Mouse (Mus musculus): ENCODE measurements around the gene Cyp4f39. TPM values are rescaled to one million over a fixed set of nuclear protein-coding genes. Genes with fewer than 3 reads are reported as not detected.
"Not testable (repeated sequence)": the region's sequence is repeated elsewhere in the genome, so short reads cannot be mapped to it uniquely, and the experiment has no call there.

Gene Cyp4f39
- polyA plus RNA-seq, 1 experiment from 2014 or later, result 1.2 TPM

DNA sequence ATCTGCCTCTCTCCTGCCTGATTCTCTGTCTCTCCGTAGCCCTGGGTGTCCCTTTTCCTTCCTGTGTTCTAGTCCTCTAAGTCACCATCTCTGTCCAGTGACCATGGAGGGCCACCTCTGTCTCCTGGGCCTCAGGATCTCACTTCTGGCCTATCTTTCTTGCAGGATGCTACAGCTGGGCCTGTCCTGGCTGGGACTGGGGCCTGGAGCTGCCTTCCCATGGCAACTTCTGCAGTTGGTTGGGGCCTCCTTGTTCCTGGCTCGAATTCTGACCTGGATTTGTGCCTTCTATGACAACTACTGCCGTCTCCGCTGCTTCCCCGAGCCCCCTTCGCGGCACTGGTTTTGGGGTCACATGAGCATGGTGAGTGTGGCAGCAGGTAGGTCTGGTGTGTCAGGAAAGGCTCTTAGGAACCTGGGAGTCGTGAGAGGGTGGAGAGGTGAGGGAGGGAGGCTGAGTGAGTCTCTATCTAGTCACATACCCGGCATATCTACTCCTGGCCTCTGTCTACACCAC, 54.3 kb downstream of the Cyp4f39 start:
- peak overlapping the region; percentile 78 for H3K4me2 ChIP-seq (replicated peaks)
- no peaks in the 10 kb centered on the region for H3K27me3 ChIP-seq
- H3K27ac ChIP-seq, result peak overlapping the region; percentile 84
- H3K9me3 ChIP-seq, result no peaks in the 10 kb centered on the region
- peaks cover 26% of the 10 kb centered on the region for H3K4me1 ChIP-seq (replicated peaks)
- WGBS, result 43% methylated on average over 9 of the region's 9 CpGs
- H3K4me3 ChIP-seq (replicated peaks), result peak overlapping the region; percentile 54
- H3K9ac ChIP-seq (replicated peaks), result peak overlapping the region; percentile 70
- H3K36me3 ChIP-seq, result 0 out of 2 replicates have a peak, but pooled peaks cover 3% of the 10 kb centered on the region
- no peak; the same call in 1 of the 2 replicates for ATAC-seq

DNA sequence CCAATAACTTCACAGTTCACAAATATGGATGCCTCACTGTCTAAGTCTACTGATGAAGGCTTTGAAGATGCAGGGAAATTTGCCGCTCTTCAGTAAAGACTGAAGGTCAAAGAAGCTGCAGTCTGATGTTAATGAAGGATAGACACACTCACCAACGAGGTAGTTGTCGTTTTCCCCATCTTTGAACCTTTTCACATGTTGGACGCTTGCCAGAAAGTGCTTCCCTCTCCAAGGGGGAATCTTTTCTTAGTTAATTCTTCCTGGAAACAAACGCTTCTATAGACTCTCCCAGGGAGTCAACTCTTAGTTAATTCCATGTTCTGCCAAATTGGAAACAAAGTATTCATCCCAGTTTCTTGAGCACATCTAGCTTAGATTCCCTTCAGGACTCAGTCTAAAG, 63.6 kb downstream of the Cyp4f39 start:
- H3K9ac ChIP-seq (replicated peaks), result no peak overlapping the region
- H3K4me1 ChIP-seq (replicated peaks), result no peaks in the 10 kb centered on the region
- no peaks in the 10 kb centered on the region for H3K27me3 ChIP-seq
- no peaks in the 10 kb centered on the region for H3K9me3 ChIP-seq
- no peak for ATAC-seq
- H3K36me3 ChIP-seq, result peaks cover 8% of the 10 kb centered on the region
- no peak overlapping the region for H3K4me2 ChIP-seq (replicated peaks)
- WGBS, result 84% methylated on average over 5 of the region's 5 CpGs
- H3K27ac ChIP-seq, result no peak overlapping the region
- no peak overlapping the region for H3K4me3 ChIP-seq (replicated peaks)

DNA sequence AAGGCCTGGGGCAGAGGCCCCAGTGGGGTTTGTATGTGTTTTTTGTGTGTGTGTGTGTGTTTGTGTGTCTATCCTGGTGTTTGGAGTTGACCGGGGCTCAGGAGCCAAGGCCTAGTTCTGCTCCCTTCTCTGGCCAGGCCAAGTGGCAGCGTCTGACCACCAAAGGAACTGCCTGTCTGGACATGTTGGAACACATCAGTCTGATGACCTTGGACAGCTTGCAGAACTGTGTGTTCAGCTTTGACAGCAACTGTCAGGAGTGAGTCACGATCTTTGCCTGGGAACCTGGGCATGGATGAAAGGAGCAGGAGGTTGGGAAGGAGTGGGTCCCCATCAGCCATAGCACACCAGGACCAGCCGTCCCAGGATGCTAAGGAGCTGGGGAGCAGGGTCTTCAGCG, 69.5 kb downstream of the Cyp4f39 start:
- H3K27me3 ChIP-seq, result no peaks in the 10 kb centered on the region
- no peaks in the 10 kb centered on the region for H3K9me3 ChIP-seq
- H3K36me3 ChIP-seq, result peaks cover 29% of the 10 kb centered on the region
- no peak overlapping the region for H3K4me3 ChIP-seq (replicated peaks)
- ATAC-seq, result no peak
- no peak overlapping the region for H3K4me2 ChIP-seq (replicated peaks)
- H3K27ac ChIP-seq, result no peak overlapping the region
- H3K9ac ChIP-seq (replicated peaks), result no peak overlapping the region
- H3K4me1 ChIP-seq (replicated peaks), result no peaks in the 10 kb centered on the region
- WGBS, result 96% methylated on average over 5 of the region's 5 CpGs

DNA sequence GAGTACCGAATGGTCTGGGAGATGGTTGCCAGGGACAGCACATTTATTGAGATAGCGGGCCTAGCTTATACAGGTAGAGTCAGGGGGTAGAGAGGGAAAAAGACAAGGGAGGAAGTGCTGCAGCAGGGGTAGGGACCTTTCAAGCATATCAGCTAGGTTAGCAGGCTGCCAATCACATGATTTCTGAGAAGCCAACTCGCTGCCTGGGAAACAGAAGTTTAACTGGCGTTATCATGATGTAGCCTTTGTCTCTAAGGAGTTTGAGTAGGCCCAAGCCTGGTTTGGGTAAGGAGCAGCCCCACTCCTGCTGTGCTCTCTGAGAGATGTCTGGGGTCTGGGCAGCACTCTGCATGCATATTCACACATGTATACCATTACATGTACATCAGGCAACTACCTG, 69.9 kb downstream of the Cyp4f39 start:
- WGBS, result 94% methylated on average over 4 of the region's 4 CpGs
- H3K9me3 ChIP-seq, result no peaks in the 10 kb centered on the region
- no peak overlapping the region for H3K4me3 ChIP-seq (replicated peaks)
- no peak overlapping the region for H3K9ac ChIP-seq (replicated peaks)
- no peak overlapping the region for H3K27ac ChIP-seq
- peaks cover 29% of the 10 kb centered on the region for H3K36me3 ChIP-seq
- no peaks in the 10 kb centered on the region for H3K4me1 ChIP-seq (replicated peaks)
- H3K4me2 ChIP-seq (replicated peaks), result no peak overlapping the region
- no peak for ATAC-seq
- no peaks in the 10 kb centered on the region for H3K27me3 ChIP-seq

DNA sequence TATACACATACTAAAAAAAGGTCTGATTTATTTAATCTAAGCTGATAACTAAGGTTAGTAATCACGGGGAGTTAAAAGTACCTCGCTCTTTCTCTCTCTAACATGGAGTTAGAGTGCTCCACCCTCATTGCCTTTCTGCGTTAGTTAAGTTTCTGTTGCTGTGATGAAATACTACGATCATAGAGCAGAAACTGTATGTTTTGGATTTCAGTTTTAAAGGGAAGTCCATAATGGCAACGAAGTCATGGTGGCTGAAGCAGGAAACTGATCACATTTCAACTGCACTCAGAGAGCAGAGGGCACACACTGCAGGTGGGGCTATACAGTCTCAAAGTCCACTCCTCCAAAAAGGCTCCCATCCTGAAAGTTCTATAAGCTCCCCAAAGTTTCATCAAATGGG, 70.3 kb downstream of the Cyp4f39 start:
- H3K27ac ChIP-seq, result no peak overlapping the region
- 93% methylated on average over 5 of the region's 5 CpGs for WGBS
- H3K9ac ChIP-seq (replicated peaks), result no peak overlapping the region
- peaks cover 26% of the 10 kb centered on the region for H3K36me3 ChIP-seq
- H3K9me3 ChIP-seq, result no peaks in the 10 kb centered on the region
- no peak for ATAC-seq
- H3K4me1 ChIP-seq (replicated peaks), result no peaks in the 10 kb centered on the region
- no peak overlapping the region for H3K4me3 ChIP-seq (replicated peaks)
- H3K27me3 ChIP-seq, result no peaks in the 10 kb centered on the region
- no peak overlapping the region for H3K4me2 ChIP-seq (replicated peaks)

DNA sequence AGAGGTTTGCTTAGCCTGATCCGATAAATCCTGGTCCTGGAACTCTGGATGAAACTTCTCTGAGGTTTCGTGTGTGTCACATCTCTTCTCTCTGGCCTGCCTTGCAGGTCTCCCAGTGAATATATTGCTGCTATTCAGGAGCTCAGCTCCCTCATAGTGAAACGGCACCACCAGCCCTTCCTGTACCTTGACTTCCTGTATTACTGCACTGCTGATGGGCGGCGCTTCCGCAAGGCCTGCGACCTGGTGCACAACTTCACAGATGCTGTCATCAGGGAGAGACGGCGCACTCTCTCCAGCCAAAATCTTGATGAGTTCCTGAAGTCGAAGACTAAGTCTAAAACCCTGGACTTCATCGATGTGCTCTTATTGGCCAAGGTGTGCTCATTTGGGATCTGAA, 71.4 kb downstream of the Cyp4f39 start:
- H3K4me1 ChIP-seq (replicated peaks), result peaks cover 6% of the 10 kb centered on the region
- WGBS, result 95% methylated on average over 11 of the region's 11 CpGs
- H3K9ac ChIP-seq (replicated peaks), result no peak overlapping the region
- H3K27ac ChIP-seq, result no peak overlapping the region
- no peak overlapping the region for H3K4me2 ChIP-seq (replicated peaks)
- peaks cover 24% of the 10 kb centered on the region for H3K36me3 ChIP-seq
- ATAC-seq, result no peak
- H3K4me3 ChIP-seq (replicated peaks), result no peak overlapping the region
- H3K9me3 ChIP-seq, result no peaks in the 10 kb centered on the region
- H3K27me3 ChIP-seq, result no peaks in the 10 kb centered on the region

DNA sequence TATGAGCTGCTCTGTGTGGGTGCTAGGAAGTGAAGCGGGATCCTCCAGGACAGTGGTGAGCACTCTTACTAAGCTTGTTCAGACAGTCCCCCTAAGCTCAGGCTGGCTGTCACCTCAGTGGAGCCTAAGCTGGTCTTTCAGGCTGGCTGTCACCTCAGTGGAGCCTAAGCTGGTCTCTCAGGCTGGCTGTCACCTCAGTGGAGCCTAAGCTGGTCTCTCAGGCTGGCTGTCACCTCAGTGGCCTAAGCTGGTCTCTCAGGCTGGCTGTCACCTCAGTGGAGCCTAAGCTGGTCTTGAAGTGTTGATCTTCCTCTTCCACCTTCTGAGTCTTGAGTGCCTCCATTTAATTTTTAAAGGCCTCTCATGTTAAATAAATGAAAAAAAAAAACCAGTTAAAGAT, 73.8 kb downstream of the Cyp4f39 start:
- H3K4me2 ChIP-seq (replicated peaks); H3K9ac ChIP-seq (replicated peaks); ATAC-seq; H3K9me3 ChIP-seq; H3K4me3 ChIP-seq (replicated peaks); H3K4me1 ChIP-seq (replicated peaks); H3K27me3 ChIP-seq; H3K27ac ChIP-seq: not testable (repeated sequence)
- WGBS, result 95% methylated on average over 1 of the region's 1 CpGs
- H3K36me3 ChIP-seq, result peaks cover 20% of the 10 kb centered on the region

DNA sequence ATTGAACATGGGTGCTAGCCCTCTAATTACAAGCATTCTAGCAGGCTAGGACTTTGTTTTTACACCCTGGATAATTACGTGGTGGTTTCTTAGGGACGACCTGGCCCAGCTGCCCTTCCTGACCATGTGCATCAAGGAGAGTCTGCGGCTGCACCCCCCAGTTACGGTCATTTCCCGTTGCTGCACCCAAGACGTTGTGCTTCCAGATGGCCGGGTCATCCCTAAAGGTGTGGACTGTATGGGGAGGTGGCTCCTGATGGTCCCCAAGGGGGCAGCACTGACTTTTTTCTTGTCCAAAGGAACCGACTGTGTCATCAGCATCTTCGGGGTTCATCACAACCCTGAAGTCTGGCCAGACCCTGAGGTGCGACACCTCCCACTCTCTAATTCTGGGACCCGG, 75.2 kb downstream of the Cyp4f39 start:
- peaks cover 12% of the 10 kb centered on the region; the same call in 1 of the 2 replicates for H3K36me3 ChIP-seq
- peaks cover 6% of the 10 kb centered on the region for H3K4me1 ChIP-seq (replicated peaks)
- H3K4me2 ChIP-seq (replicated peaks), result no peak overlapping the region
- no peak overlapping the region for H3K4me3 ChIP-seq (replicated peaks)
- WGBS, result 91% methylated on average over 11 of the region's 11 CpGs
- H3K9me3 ChIP-seq, result no peaks in the 10 kb centered on the region
- no peak overlapping the region for H3K27ac ChIP-seq
- ATAC-seq, result no peak
- H3K9ac ChIP-seq (replicated peaks), result no peak overlapping the region
- H3K27me3 ChIP-seq, result no peaks in the 10 kb centered on the region

DNA sequence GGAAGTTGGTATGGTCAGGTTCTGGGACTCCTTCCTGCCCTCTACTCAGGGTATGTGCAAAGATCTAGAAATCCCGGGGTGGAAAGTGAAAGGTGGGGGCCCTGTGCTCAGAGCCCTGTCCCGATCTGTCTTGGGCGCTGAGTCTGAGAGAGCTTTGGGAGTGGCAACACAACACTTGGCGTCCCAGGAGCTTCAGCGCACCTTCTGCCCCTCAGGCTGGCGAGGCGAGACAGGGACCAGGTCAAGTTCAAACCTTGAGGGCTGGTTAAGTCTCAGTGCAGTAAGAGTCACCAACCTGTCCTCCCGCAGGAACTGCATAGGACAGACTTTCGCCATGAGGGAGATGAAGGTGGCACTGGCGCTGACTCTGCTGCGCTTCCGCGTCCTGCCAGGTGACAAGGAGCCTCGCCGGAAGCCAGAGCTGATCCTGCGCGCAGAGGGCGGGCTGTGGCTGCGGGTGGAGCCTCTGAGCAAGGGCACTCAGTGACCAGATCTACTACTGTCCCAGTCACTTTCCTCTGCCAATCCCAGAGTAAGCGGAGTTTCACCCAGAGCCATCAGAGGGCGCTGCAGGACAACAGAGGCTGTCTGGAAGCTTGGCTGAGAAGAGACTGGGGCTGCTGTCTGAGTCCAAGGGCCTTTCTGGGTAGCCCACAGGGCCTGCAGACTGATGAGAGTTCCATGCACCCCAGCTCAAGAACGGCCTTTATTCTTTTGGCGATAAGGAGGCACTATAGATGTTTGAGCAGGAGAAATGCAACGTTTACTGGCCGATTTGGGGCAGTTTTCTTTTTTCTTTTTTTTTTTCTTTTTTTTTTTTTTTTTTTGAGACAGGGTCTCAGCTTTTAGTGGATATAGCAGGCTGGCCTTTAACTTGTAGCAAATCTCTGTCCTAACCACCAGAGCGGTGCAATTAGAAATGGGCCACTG, 76.2 kb downstream of the Cyp4f39 start:
- peak; percentile 80 for ATAC-seq
- Histone ChIP-seq H3K9me3 (no peaks in the 10 kb centered on the region), H3K36me3 (peaks cover 11% of the 10 kb centered on the region; the same call in 1 of the 2 replicates), H3K4me1 (replicated peaks) (peaks cover 6% of the 10 kb centered on the region), H3K9ac (replicated peaks) (peak overlapping the region; percentile 48; the same call in 1 of the 2 replicates), H3K4me2 (replicated peaks) (peak overlapping the region; percentile 49), H3K27me3 (no peaks in the 10 kb centered on the region), H3K4me3 (replicated peaks) (peak overlapping the region; percentile 26), H3K27ac (no peak overlapping the region)
- WGBS, result 13% methylated on average over 26 of the region's 26 CpGs

DNA sequence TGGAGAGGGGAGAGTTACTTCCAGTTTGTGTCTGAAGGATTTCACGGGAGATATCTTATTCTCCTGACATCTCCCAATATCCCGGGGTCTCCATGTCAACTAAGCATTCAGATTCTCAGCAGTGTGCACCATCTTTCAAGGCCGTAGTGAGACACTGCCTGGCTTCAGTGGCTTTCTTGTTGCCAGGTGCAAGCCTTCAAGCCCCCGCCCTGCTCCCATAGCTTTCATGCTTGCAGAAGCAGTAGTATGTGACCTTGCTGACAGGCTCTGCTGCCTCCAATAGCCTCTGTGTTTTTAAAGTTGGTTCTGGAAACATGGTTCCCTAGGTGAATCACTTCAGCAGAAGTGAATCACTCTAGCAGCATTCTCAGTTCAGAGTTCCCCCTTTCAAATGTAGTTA, 79.8 kb downstream of the Cyp4f39 start:
- WGBS, result 50% methylated on average over 4 of the region's 4 CpGs
- H3K9ac ChIP-seq (replicated peaks); H3K36me3 ChIP-seq; H3K9me3 ChIP-seq; H3K4me3 ChIP-seq (replicated peaks); H3K4me2 ChIP-seq (replicated peaks); H3K27me3 ChIP-seq; H3K27ac ChIP-seq; ATAC-seq: not testable (repeated sequence)
- H3K4me1 ChIP-seq (replicated peaks), result peaks cover 14% of the 10 kb centered on the region

DNA sequence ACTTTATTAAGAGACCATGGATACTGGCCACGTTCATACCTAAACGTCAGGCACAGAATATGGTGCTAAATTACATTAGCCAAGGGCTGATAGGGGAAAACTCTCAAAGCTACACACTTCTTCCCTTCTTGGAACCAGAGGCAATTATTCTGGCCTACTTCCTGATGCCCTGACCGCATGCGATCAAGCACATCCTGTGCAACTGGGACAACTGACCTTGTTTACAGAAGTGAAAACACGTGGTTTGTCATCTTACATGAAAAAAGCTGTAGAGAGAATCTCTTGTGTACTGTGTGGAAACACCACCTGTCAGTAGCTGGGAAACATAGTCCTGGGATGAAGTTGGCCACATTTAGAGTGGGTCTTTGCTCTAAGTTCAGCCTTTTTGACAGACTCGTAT, 81.5 kb downstream of the Cyp4f39 start:
- Histone ChIP-seq H3K4me2 (replicated peaks) (no peak overlapping the region), H3K27ac (no peak overlapping the region), H3K27me3 (no peaks in the 10 kb centered on the region), H3K36me3 (no peaks in the 10 kb centered on the region), H3K4me1 (replicated peaks) (peaks cover 8% of the 10 kb centered on the region), H3K4me3 (replicated peaks) (no peak overlapping the region), H3K9ac (replicated peaks) (no peak overlapping the region), H3K9me3 (no peaks in the 10 kb centered on the region)
- WGBS, result 87% methylated on average over 6 of the region's 6 CpGs
- no peak for ATAC-seq

DNA sequence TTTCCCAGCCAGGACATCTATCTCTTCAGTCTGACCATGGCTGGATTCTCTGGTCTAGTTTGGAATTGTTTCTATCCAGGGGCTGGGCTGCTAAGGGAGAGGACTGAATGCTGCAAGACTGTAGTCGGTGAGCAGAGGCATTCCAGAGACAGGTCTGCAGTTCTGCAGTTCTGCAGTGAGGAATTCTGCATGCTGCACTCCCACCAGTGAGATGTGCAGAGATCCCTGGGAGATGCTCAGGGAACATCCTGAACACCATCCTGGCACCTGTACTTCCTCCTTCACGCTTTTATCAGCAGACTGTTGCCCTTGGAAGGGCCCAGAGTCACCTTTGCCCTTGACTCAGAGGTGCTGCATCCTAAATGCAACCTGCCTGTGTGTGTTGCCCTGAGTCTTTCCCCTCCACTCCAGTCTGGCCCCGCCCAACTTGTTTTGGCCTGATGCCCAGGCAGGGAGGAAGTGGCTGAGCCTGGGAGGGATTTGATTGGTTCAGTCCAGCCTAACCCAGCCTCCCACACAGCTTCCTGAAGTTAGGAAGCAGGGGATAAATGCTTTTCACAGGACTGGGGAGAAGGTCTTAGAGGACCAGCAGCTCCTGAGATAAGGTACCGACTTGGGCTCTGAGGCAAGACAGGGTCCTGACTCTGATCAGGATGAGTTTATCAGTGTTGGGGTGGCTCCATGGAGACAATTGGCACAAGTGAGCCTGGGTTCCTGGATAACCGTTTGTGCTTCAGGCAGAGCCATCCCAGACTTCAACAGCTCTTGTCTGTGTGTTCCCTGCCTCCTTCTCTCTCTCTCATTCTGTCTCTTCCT, 83.7 kb downstream of the Cyp4f39 start, which contains the start of gene Cyp4f16:
Gene Cyp4f16, plus strand, starts transcription at position 508 of the 816 bp plus-strand sequence.
- not testable (repeated sequence) for H3K9me3 ChIP-seq; H3K27me3 ChIP-seq; H3K27ac ChIP-seq; H3K4me1 ChIP-seq (replicated peaks); H3K36me3 ChIP-seq
- peak; percentile 97 for ATAC-seq
- 8% methylated on average over 5 of the region's 5 CpGs for WGBS
- H3K4me2 ChIP-seq (replicated peaks), result peak within 1 kb of the TSS; percentile 58
- H3K4me3 ChIP-seq (replicated peaks), result peak within 1 kb of the TSS; percentile 46
- peak within 1 kb of the TSS; percentile 59 for H3K9ac ChIP-seq (replicated peaks)
